Mouse (Mus musculus) testis, adult 2 months (tissue): ENCODE measurements around the gene Kcnmb4.

Experiments used
- CTCF ChIP-seq: fragments of 200-500 bp; IDR thresholded peaks from 2 replicates; pipeline ENCODE4 v1.5.1; 2012; ENCODE audit warnings: low read depth, mild to moderate bottlenecking, inconsistent platforms, low read length, moderate library complexity; ENCODE audit not compliant: control insufficient read depth, insufficient read depth, insufficient replicate concordance
- POLR2A ChIP-seq: fragments of 200-500 bp; IDR thresholded peaks from 2 replicates; pipeline ENCODE4 v1.6.1; 2012; ENCODE audit warnings: low read depth, mild to moderate bottlenecking, inconsistent platforms, low read length, moderate library complexity; ENCODE audit not compliant: control insufficient read depth

DNA sequence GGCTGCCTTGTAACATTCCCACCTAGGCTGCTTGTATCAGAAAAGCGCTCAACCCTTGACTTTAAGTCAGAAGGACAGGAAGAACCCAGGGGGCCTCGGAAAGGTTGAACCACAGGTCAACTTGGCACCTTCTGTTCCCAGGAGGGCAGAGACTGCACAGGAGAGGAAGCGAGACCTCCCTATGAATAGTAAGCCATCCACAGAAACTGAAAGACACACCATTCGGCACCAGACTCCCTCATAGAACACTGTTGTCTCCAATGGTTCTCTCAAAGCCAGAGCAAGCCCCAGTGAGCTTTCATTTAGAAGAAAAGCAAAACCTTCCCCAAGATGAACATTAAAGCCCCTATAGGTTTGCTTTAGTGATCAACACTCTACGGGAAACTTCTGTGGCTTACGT, 2.0 kb upstream of the Kcnmb4 start:
- TF ChIP-seq CTCF (no peak), POLR2A (no peak)
